Mouse (Mus musculus) E14TG2a.4 (cell line): ENCODE measurements around the gene Cd93.

Source experiments
- CTCF ChIP-seq: conservative IDR thresholded peaks from 2 replicates; pipeline ENCODE4 v1.5.1; 2014; ENCODE audit warnings: low read length
- POU5F1 ChIP-seq: IDR thresholded peaks from 2 replicates; pipeline ENCODE4 v1.6.1; 2014; ENCODE audit warnings: low read length, borderline replicate concordance

GRCm38 (mm10) chr2:148419776-148420175 is 23.6 kb downstream of the Cd93 start:
- TF ChIP-seq CTCF (no peak), POU5F1 (no peak)
